Mouse (Mus musculus) adrenal gland, postnatal 14 days (tissue): Measurements from ENCODE around the gene Wdr31. TPM values are rescaled to one million over a fixed set of nuclear protein-coding genes. Genes with fewer than 3 reads are reported as not detected.

ENCODE experiments used
- DNase-seq: peaks from one replicate; pipeline ENCODE4 v3.0.0; 2021; ENCODE audit warnings: mixed read lengths
- total RNA-seq: library from RNA; stranded (reverse); gene quantifications from 2 replicates; pipeline ENCODE4 v1.2.3, GENCODE M21; 2021

Wdr31 gene
- total RNA-seq, 1 experiment from 2014 or later = 1.7 TPM

- no peak for DNase-seq
Measured at GRCm38 (mm10) chr4:62439793-62440192, 30.9 kb downstream of the Wdr31 start.

- DNase-seq = no peak
Measured at GRCm38 (mm10) chr4:62437871-62438270, 32.8 kb downstream of the Wdr31 start.

- no peak for DNase-seq
Measured at GRCm38 (mm10) chr4:62437256-62437778, 33.4 kb downstream of the Wdr31 start.

- DNase-seq = no peak
Measured at GRCm38 (mm10) chr4:62435081-62435480, 35.6 kb downstream of the Wdr31 start, which contains the start of gene Rnf183. Gene Rnf183 (minus strand): TSS chr4:62435252.

GRCm38 (mm10) chr4:62433939-62434870 lies 36.5 kb downstream of the Wdr31 start:
- DNase-seq = no peak

- no peak for DNase-seq
Measured at GRCm38 (mm10) chr4:62431522-62431921, 39.2 kb downstream of the Wdr31 start.

- DNase-seq = no peak
Measured at GRCm38 (mm10) chr4:62430678-62431077, 40.0 kb downstream of the Wdr31 start.

- DNase-seq = no peak
Measured at GRCm38 (mm10) chr4:62429616-62430015, 41.1 kb downstream of the Wdr31 start.

GRCm38 (mm10) chr4:62427978-62428758 lies 42.5 kb downstream of the Wdr31 start:
- DNase-seq = no peak

- no peak for DNase-seq
Measured at GRCm38 (mm10) chr4:62425891-62426290, 44.8 kb downstream of the Wdr31 start.

GRCm38 (mm10) chr4:62419091-62419490 lies 51.6 kb downstream of the Wdr31 start:
- DNase-seq = no peak

GRCm38 (mm10) chr4:62418448-62418847 lies 52.2 kb downstream of the Wdr31 start:
- DNase-seq = no peak

- DNase-seq = peak; percentile 62
Measured at GRCm38 (mm10) chr4:62411606-62412005, 59.1 kb downstream of the Wdr31 start.

GRCm38 (mm10) chr4:62410325-62410724 lies 60.4 kb downstream of the Wdr31 start:
- DNase-seq = no peak

GRCm38 (mm10) chr4:62409615-62410014 lies 61.1 kb downstream of the Wdr31 start:
- DNase-seq = no peak

GRCm38 (mm10) chr4:62408601-62409282 lies 62.0 kb downstream of the Wdr31 start, which contains the start of the genes Cdc26 and Prpf4:
Gene Cdc26 (minus strand): TSS chr4:62408642.
Gene Prpf4 (plus strand): TSS chr4:62408797.
- DNase-seq = peak; percentile 97

GRCm38 (mm10) chr4:62407730-62408582 lies 62.7 kb downstream of the Wdr31 start:
- peak; percentile 66 for DNase-seq

- DNase-seq = no peak
Measured at GRCm38 (mm10) chr4:62406133-62406532, 64.6 kb downstream of the Wdr31 start.

GRCm38 (mm10) chr4:62398956-62399355 lies 71.7 kb downstream of the Wdr31 start:
- peak; percentile 61 for DNase-seq
